Mouse (Mus musculus) adrenal gland (tissue): Measurements from ENCODE around the gene Hsf5.

ENCODE experiments used
- intact Hi-C: fragments of 180-260 bp; cut with DNase I; formaldehyde crosslinking; loops from one replicate; pipeline ENCODE4 v1.15.1; 2025

The Hsf5 gene

GRCm38 (mm10) chr11:87639206-87639605 lies 22.2 kb downstream of the Hsf5 start:
- intact Hi-C loops, result no loop called here

GRCm38 (mm10) chr11:87642865-87643264 lies 25.9 kb downstream of the Hsf5 start:
- intact Hi-C loops, result no loop called here

GRCm38 (mm10) chr11:87654693-87655092 lies 37.7 kb downstream of the Hsf5 start:
- intact Hi-C loops, result no loop called here

GRCm38 (mm10) chr11:87659216-87659615 lies 42.3 kb downstream of the Hsf5 start:
- intact Hi-C loops, result no loop called here

GRCm38 (mm10) chr11:87662407-87662806 lies 45.4 kb downstream of the Hsf5 start, which contains the start of gene Rnf43:
Rnf43 (plus strand) TSS chr11:87662722.
- intact Hi-C loops, result loop anchor here (1.0 to 5.0 kb wide), 2 partner anchors 55 to 109 kb away; no protein-coding TSS in a partner anchor

GRCm38 (mm10) chr11:87662822-87663221 lies 45.9 kb downstream of the Hsf5 start:
- intact Hi-C loops, result loop anchor here (1.0 to 5.0 kb wide), 2 partner anchors 54 to 108 kb away; no protein-coding TSS in a partner anchor

GRCm38 (mm10) chr11:87663948-87664347 lies 47.0 kb downstream of the Hsf5 start:
- intact Hi-C loops, result loop anchor here (5.0 kb wide), 1 partner anchor 53 kb away; no protein-coding TSS in a partner anchor

- intact Hi-C loops, result loop anchor here (5.0 kb wide), 1 partner anchor 53 kb away; no protein-coding TSS in a partner anchor
Observed at GRCm38 (mm10) chr11:87664521-87664920, 47.6 kb downstream of the Hsf5 start.

- intact Hi-C loops, result no loop called here
Observed at GRCm38 (mm10) chr11:87665224-87665623, 48.3 kb downstream of the Hsf5 start.

GRCm38 (mm10) chr11:87665658-87666057 lies 48.7 kb downstream of the Hsf5 start:
- intact Hi-C loops, result no loop called here

- intact Hi-C loops, result no loop called here
Observed at GRCm38 (mm10) chr11:87666256-87667035, 49.5 kb downstream of the Hsf5 start.

- intact Hi-C loops, result no loop called here
Observed at GRCm38 (mm10) chr11:87667107-87668090, 50.4 kb downstream of the Hsf5 start.

- intact Hi-C loops, result no loop called here
Observed at GRCm38 (mm10) chr11:87673282-87673681, 56.3 kb downstream of the Hsf5 start.

- intact Hi-C loops, result no loop called here
Observed at GRCm38 (mm10) chr11:87675606-87676005, 58.6 kb downstream of the Hsf5 start.

GRCm38 (mm10) chr11:87677756-87678155 lies 60.8 kb downstream of the Hsf5 start:
- intact Hi-C loops, result no loop called here

GRCm38 (mm10) chr11:87678545-87678944 lies 61.6 kb downstream of the Hsf5 start:
- intact Hi-C loops, result no loop called here

- intact Hi-C loops, result no loop called here
Observed at GRCm38 (mm10) chr11:87678976-87679375, 62.0 kb downstream of the Hsf5 start.

- intact Hi-C loops, result no loop called here
Observed at GRCm38 (mm10) chr11:87680786-87681185, 63.8 kb downstream of the Hsf5 start.

- intact Hi-C loops, result no loop called here
Observed at GRCm38 (mm10) chr11:87682096-87682495, 65.1 kb downstream of the Hsf5 start.

GRCm38 (mm10) chr11:87682838-87683571 lies 66.0 kb downstream of the Hsf5 start:
- intact Hi-C loops, result no loop called here

GRCm38 (mm10) chr11:87686407-87686806 lies 69.4 kb downstream of the Hsf5 start:
- intact Hi-C loops, result no loop called here
